Mouse (Mus musculus) brain, adult 2 months (tissue): Measurements from ENCODE around the gene Rhobtb1.

Experiments
- DNase-seq: peaks from one replicate; pipeline ENCODE4 v3.0.0; 2011; ENCODE audit warnings: low read depth, low spot score

Gene Rhobtb1

DNA sequence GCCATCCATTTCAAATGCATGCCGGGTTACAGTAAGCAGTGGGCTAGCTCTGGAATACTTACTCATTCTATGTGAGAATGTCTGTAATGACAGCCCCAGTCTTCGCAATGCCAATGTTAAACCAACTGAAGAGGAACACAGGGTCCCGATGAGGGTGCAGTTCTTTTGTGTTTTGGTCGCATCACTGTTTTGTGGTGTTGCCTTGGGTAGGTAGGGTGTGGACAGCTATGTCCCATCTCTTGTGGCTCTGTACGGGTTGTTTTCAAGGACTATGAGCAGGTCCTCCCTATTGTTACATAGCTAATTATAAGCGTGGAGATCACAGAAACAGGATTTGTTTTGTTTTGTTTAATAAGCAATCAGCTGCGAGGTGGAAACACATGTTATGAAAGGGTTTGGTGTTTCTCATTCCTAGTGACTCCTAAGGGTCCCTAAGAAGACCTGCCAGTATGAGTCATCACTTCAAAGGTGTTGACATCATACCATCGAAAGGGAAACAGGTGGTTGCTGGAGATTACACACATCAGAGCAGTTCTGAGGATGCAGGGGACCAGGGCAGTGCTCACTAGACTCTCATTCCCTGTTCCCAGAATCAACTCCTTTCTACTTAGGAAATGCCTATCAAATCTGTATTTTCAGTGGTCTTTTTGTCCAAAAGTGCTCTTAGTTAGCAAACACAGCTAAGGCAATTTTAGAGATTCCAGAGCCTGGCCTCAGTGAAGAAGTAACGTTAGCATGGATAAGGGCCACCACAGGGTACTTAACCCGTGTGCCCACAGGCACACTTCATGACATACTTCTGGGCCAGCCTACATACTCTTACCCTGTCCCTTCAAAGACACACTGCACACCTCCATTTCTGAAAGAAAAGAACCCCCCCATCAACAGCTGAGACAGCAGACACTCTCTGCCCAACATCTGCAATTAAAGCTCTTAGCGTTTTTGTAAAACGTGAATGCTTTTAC lies 124.9 kb downstream of the Rhobtb1 start:
- DNase-seq: no peak

DNA sequence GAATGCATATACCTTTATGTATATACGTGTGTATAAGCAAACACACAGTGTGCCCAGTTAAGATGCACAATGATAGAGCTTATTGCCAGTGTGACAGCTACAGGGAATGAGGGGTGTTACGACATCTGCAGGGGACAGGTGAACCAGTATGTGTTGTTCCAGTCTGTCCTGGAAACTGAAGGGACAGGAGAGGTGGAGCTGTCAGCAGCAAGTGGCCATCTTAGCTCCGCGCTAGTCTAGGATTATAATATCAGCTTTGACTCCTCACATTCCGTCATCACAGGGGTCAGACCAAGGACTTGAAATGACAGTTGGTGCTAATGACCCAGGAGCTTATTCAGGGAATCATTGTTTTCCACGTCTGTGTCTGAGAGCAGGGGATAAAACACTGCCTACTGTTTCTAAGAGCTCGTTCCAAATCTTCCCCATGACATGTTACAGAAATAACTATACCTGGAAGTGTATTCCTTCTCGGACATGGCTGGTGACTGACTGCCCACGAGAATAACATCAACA lies 125.7 kb downstream of the Rhobtb1 start:
- no peak for DNase-seq

DNA sequence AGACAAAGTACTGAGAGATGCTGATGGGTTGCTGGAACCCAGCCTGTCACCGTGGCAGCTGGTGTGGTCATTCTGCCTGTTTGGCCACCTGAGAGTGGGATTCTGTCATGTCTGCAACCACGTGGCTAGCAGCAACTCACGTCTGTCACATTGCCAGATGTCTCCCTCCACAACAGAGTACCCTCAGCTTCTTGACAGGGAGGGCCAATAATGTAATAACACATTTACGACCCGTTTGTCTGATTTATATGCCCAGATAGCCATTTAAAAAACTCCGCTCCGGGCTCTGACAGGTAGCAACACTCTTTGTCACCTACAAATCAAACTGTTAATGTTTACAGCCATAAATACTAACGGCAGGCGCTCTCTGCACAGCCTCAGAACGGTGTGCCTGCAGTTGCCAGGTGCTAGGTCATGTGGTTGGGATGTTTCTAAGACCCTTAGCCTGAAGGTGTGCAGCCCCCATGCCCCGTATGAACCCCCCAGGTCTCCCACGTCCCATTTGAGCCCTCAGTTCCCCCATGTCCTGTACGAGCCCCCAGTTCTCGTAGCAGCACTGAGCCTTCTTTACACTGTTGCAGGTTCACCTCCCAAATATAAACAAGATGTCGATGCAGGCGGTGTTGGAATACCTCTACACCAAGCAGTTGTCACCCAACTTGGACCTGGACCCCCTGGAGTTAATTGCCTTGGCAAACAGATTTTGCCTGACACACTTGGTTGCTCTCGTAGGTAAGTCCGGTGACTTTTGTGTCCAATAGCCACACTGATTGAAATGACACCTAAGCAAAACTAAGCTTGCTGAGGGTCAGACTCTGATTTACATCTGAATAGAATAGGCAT lies 127.8 kb downstream of the Rhobtb1 start:
- DNase-seq: no peak

DNA sequence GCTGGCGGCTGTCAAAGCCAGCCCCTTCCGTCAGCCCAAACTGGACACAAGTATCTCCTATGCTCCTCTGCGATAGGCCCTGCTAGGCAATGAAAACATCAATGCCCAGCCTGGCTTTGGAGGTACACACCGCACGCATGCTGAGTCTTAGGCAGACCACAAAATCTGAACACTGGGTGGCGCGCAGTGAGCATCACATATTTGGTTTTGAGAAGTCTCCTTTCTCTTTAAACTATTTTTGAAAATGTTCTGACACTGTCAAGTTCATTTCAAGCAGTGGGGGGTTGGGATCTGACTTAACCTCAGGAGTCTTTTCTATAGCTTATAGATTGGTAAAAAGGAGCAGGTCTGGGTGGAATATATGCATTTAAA lies 128.4 kb downstream of the Rhobtb1 start:
- no peak for DNase-seq

DNA sequence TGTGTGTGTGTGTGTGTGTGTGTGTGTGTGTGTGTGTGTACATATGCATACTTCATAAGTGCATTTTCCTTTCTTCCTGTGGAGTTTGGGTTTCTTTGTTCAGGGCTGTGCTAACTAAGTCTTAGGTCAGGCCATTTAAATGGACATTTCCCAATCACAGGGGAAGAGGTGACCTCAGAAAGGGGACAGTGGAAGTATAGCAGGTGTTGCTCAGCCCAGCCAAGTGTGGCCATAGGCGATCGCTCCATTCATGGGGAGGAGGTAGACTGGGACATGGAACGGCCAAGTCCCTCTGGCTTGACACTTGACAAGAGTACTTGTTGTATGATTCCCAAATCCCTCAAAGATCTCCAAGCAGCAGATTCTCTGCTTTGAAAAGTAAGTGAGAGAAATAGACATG lies 135.7 kb downstream of the Rhobtb1 start:
- no peak for DNase-seq

DNA sequence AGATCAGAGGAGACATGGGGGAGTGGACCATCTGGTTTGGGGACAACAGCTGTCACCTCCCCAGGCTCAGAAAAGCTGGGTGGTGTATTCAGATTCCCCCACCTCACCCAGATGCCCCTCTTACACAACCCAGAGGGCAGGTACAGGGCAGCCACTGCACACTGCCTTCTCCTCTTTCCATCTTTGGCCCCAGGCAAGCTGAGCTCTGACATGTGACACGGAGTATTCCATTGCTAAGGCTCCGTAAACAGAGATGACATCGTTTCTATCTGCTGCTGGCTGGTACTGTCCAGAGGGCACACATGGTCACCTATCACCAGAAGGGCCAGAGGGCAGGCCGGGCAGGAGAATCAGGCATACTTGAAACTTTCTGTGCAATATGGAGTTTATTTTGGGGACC lies 136.9 kb downstream of the Rhobtb1 start:
- no peak for DNase-seq

DNA sequence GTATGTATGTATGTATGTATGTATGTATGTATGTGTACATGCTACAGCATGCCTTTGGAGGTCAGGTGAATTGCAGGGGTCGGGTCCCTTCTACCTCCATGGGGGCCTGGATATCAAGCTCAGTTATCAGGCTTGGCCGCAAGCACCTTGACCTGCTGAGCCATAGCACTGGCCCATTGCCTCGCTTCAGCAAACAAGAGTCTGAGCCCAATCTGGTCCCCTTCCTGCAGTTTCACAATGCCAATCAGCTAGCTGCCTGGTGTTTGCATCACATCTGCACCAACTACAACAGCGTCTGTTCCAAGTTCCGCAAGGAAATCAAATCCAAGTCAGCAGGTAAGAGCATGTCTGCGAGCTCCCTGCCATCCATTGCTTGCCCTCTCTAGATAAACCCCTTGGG lies 137.5 kb downstream of the Rhobtb1 start:
- DNase-seq: no peak

DNA sequence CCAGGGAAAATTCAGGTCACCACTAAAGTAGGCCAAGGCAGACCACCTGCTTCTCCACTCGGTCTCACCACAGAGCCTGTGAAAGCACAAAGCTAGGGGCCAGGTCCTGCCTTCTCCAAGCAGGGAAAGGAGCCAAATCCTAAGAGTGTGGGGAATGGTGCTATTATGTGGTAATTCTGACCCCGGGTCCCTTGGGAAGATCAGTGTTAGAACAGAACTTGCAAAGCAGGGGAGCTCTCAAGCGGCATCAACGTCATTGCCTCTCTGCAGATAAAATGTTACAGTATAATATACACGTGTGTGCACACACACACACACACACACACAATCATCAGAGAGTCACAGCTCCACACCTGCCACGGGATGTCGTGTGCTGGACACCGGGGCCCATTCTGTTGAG lies 139.5 kb downstream of the Rhobtb1 start:
- no peak for DNase-seq

DNA sequence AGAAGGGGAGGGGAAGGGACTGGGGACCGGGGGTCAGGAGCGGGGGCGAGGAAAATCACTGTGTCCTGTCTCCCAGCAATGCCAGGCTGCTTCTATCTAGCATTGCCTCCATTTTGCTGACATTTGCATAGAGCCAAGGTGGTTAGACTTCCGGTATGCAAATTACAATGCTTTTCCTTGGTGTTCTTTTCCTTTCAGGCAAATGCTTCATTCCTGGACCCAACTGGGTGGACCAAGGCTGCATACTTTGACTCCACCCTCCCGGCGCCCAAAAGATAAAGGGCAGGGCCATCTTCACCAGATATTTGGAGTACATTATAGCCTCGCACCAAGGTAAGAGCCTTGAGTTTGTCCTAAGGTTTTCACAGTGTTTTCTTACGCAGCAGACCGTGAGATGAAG lies 144.7 kb downstream of the Rhobtb1 start:
- no peak for DNase-seq

DNA sequence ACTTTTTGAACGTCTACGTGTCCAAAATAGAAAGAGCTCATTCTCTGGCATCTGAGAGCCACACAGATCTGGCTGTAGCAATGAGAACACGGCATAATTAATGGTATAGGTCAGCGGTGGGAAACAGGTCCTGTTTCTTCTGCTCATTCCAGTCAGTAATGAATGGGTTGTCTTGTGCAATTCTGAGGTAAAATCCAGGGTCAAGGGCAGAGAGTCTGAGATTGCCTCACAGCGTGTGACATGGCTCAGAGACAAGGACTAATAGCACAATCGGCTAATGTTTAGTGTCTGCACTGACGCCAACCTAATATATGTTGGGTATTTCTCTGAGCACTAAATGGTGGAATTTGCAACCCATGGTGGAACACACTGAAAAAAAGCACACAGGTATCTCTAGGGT lies 148.8 kb downstream of the Rhobtb1 start:
- DNase-seq: no peak

DNA sequence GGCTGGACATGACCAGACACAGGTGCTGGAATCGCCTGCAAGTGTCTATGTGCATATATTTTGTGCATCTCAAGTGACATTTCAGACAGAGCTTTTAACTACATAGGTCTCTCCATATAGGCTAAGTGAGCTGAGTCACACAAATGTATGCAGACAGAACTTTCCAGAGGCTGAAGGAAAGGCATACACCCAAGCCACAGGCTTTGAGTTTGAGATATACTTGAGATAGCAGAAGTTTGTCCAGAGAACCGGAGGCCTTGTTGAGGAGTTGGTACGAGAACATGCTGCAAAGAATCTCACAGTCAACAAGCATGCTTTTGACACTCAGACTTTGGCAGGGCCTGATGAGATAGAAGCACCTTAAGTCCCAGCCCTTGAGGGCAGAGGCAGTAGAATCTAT lies 151.4 kb downstream of the Rhobtb1 start:
- no peak for DNase-seq

DNA sequence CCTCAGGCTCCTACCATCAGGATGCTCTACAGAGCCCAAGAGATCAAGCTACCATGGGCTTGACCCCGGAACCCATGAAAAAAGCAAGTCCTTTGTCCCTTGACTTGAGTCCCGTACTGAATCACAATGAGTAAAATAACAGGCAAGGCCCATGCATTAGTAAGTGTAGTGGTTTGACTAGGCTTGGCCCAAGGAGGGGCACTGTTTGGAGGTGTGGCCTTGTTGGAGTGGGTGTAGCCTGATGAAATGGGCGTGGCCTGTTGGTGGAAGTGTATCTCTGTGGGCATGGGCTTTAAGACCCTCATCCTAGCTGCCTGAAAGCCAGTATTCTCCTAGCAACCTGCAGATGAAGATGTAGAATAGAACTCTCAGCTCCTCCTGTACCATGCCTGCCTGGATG lies 153.6 kb downstream of the Rhobtb1 start:
- DNase-seq: no peak

DNA sequence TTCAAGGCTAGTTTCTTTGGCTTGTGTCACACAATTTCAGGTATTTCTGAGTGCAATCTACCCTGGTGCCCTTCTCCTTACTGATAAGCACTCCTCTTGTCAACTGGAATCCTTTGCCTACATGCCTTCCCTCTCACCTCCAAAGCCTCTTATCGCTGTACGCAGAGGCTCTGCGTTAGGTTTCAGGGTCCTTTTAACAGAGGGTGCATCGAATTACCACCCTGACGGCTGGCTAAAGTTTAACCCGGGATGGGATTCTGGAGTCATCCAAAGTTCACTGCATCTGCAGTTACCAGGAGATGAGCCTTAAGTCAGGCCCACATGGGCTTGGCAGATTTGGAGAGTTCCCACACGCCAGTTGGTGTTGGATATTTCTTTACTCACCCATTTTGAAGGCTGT lies 154.4 kb downstream of the Rhobtb1 start:
- no peak for DNase-seq

DNA sequence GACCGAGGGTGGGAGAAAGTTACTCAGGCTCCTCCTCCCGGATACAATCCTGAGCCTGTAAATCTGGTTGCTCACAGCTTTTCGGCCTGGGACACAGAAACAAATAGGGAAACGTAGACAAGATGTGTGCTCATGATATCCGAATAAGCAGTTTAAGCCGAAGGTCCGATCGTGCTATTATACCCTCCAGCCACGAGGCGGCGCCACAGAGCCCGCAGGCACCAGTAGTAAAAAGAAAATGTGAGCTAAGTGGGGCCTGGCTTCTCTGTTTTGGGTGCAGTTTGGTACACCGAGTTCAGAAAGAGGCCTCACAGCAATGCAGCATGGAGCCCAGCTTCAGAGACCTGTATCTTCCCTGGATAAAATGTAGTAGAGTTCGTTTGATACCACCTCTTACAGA lies 155.0 kb downstream of the Rhobtb1 start:
- DNase-seq: peak; percentile 17

DNA sequence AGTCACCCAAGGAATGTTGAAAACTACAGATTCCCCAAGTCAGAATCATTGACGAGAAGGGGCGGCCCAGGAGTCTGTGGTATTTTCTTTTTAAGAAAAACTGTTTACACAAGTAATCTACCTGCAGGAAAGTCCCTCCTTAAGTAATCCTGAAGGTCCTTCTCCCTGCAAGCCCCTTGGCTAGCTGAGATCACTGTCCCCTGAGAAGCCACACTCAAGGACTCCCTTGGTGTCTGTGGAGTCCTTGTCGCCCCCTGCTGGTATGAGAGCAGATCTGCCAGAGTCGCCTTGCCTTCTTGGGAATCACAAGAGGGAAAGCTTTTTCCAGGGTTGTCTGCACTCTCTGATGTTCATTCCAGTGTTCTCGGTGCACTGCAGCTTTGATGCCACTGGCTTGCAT lies 155.8 kb downstream of the Rhobtb1 start:
- peak; percentile 72 for DNase-seq

DNA sequence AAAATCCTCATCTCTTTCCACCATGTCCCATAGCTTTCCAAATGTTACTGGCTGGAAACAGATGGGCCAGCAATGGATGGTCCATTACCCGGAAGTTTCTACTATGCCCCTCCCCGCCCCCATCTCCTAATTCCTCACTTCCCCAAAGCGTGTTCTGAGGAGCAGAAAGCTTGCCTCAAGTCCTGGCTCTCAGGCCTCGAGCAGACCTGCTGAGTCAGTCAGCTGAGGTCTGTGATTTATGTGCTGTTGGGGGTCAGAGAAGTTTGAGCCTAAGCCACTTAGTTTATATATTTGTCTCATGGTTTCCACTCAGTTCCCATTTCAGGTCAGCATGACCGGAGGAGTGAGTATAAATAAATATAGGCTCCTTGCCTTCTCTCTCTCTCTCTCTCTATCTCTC lies 157.9 kb downstream of the Rhobtb1 start:
- no peak for DNase-seq

DNA sequence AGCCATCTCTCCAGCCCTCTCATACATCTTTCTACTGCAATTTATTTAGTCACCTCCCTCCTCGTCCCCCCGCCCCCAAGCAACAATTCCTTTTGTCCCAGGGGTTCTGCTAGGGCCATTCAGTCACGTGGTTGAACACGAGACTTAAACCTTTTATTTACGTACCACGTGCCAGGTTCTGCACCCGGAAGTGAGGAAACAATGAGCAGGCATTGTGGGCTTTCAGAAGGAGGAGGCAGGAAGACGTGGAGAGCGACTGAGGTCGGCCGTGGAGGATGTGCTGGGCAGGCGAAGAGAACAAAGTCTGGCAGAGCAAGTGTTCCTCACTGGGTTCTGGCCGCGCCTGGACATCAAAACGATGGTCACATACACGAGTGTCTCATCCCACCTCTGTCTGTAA lies 160.6 kb downstream of the Rhobtb1 start:
- DNase-seq: no peak

DNA sequence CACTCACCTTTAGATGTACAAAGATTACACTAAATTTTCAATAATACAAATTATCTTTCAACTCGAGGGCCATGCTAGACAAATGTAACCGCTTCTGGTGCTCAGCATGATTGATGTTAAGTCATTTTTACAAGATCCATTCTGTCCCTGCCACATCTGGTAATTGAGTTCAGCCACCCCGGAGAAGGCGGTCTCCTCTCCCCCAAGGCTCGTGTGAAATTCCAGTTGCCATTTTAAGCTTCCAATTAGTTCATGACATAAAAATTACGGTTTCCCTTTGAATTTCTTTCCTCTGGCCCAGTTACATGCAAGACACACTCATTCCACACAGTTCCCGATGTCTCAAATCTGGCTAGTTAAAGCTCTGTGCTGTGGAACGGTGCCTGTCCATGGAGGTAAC lies 162.7 kb downstream of the Rhobtb1 start:
- no peak for DNase-seq

DNA sequence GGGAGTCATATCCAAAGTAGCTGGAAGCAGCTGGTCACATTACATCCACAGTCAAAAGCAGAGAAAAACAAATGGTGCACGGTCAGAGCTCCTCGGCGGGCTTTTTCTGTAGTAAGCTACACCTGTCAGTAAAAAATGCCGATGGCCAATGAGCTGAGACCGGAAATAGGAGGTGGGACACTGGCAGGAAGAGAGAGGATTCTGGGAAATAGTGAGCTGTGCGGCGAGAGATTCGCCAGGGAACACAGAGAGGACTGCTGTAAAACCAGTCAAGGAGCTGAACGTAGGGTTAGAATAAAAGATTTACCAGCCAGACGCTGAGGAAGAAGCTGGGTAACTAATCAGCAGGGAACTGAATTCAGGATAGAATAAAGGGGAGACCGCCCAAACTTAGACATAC lies 167.3 kb downstream of the Rhobtb1 start:
- no peak for DNase-seq

DNA sequence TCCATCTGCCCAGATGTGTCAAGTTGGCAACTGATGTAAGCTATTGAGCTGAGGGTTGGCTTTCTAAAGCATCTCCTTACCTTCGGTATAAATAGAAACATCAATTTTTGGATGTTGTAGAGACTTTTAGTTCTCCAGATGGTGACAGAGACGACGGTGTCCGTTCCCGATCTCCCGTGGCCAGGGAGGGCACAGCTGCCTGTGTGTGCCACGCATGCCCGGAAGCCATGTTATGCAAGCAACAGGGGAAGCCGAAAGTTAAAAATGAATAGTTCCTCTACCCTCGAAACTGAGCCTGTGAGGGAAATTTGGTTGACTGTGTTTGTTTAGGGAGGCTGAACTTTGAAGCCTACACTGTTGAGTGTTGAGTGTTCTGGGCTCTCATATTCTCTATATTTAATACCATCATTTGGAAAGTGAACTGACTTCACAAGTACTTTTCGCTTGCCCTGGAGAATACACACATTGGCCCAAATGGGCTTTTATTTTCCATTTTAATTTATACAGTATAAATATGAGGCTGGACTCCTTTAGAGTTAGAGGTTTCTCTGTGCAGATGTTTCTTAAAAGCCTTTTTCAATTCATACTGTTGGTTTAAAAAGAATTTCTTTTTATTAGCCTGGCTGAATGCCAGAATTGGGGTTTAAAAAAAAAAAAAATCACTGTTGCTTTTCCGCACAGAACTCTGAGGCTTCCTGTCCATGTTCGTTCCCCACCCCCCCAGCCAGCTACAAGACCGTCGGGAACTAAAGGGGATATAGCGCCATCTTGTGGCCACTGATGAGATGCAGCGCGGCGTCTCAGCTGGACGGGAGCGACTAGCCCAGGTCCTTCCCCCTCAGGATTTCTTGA lies 169.7 kb downstream of the Rhobtb1 start:
- peak; percentile 85 for DNase-seq

DNA sequence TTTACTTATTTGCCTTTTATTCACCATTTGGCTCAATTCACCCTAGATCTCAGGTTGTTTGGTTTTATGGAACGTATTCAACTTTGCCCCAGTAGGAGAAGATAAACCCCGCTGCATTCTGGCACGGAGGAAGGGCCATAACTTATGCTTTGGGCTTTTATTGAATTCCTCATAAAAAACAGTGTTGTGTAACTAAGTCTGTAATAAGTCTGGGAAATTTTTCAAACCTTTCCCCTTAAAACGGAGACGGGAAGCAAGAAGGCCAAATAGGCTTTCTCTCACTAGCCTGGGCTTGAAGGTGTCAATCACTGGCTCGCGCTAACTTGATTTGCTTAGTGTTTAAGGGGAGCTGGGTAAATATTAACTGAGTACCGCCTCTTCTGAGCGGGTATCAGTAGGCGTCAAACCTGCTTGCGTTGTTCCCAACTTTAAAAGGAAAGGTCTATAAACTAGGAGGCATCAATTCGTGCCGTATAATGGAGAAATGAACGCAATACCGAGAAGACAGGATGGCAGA lies 170.3 kb downstream of the Rhobtb1 start:
- DNase-seq: no peak
